In the genomic region with DNA sequence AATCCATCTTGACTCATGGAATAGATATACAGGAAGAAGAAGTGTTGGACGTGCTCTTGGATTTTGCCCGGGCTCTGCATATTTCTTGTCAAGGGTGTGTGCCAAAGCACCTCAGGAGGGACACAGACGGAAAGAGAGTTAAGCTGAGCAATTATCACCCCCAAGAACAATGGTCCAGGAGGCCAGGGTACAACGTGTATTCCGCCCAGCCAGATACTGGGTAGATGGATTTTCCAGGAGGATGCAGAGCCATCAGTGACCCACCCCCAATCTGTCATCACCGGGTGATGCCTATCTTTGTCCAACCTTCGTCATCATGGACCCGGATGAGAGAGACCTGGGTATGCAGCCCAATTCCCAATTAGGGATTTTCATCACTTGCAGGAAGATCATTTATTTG, we compare ENCODE assay signal across 26 mouse cellular contexts. TPM values are rescaled to one million over a fixed set of nuclear protein-coding genes. Genes with fewer than 3 reads are reported as not detected.
DNase-seq lines count a peak whose midpoint lies in the region; TF ChIP-seq lines count a peak whose summit lies in the region.
"Had no signal": no experiment of that assay in that cellular context is flagged by ENCODE, and none has a peak within 500 bp of the region (broad histone marks: within the 10 kb centered on the region; RNA-seq: fewer than 3 reads in every experiment).

No protein-coding gene starts in this region.

- H3K4me1 ChIP-seq in heart, adult 2 months (ENCODE audit: control insufficient read depth, insufficient read depth, low read length) = peaks cover 12% of the 10 kb centered on the region
- peaks cover 9% of the 10 kb centered on the region; the same call in 1 of the 2 replicates for H3K4me1 ChIP-seq in heart, embryonic 10.5 days
- H3K4me1 ChIP-seq: forebrain, embryonic 15.5 days; hindbrain, embryonic 12.5 days; intestine, embryonic 15.5 days; midbrain, embryonic 13.5 days; neural tube, embryonic 13.5 days had no signal

- peak; percentile 42 for DNase-seq in gastrocnemius, adult 18-20 months (ENCODE audit: low spot score)
- no peak for DNase-seq in gastrocnemius, postnatal 10 days
- peak; percentile 55 to 78 for DNase-seq in heart, adult 2 months
- DNase-seq in heart, embryonic 10.5 days (ENCODE audit: low spot score) = no peak
- peak; percentile 26 to 50 for DNase-seq in heart, postnatal 14 days
- no peak for DNase-seq in embryo, embryonic 10.5 days (ENCODE audit: low spot score)
- DNase-seq in adrenal gland, adult (ENCODE audit: inconsistent age in 2 of 2, low spot score in 1 of 2) = no peak
- DNase-seq: adrenal gland, postnatal 14 days; cerebellum, adult 11-12 months; gastrocnemius, postnatal 36 days; kidney, adult 2 months; kidney, postnatal 4 days; layer of hippocampus, postnatal 36 days; left cerebral cortex, postnatal 4 days; liver, postnatal 0 days; lung, postnatal 10 days; thymus, postnatal 4 days had no signal

- H3K79me2 ChIP-seq in heart, adult 2 months (replicated peaks; ENCODE audit: control insufficient read depth, insufficient read depth, low read length) = no peaks in the 10 kb centered on the region

- no peaks in the 10 kb centered on the region for H3K27me3 ChIP-seq in heart, adult 2 months (ENCODE audit: control insufficient read depth, insufficient read depth, low read length)
- H3K27me3 ChIP-seq in heart, embryonic 10.5 days (ENCODE audit: insufficient read depth, poor library complexity, severe bottlenecking) = no peaks in the 10 kb centered on the region
- H3K27me3 ChIP-seq: forebrain, embryonic 15.5 days; hindbrain, embryonic 12.5 days; intestine, embryonic 15.5 days; liver, embryonic 12.5 days; midbrain, embryonic 13.5 days; neural tube, embryonic 13.5 days had no signal

- 0 out of 2 replicates have a peak, but pooled peaks have one; percentile 8 for TF ChIP-seq POLR2A in heart, adult 2 months (IDR thresholded peaks at IDR 0.05; ENCODE audit: insufficient read depth, low read depth, low read length)

- no peaks in the 10 kb centered on the region; the same call in 1 of the 2 replicates for H3K36me3 ChIP-seq in heart, adult 2 months (ENCODE audit: control insufficient read depth, insufficient read depth, low read length)
- no peaks in the 10 kb centered on the region for H3K36me3 ChIP-seq in heart, embryonic 10.5 days
- H3K36me3 ChIP-seq: forebrain, embryonic 15.5 days; G1E; hindbrain, embryonic 12.5 days; intestine, embryonic 15.5 days; liver, embryonic 12.5 days; neural tube, embryonic 13.5 days had no signal

- no peak overlapping the region for H3K4me3 ChIP-seq in heart, adult 2 months
- H3K4me3 ChIP-seq in heart, embryonic 10.5 days = no peak overlapping the region
- H3K4me3 ChIP-seq: forebrain, embryonic 15.5 days; hindbrain, embryonic 12.5 days; intestine, embryonic 15.5 days; liver, embryonic 12.5 days; midbrain, embryonic 13.5 days; neural tube, embryonic 13.5 days had no signal

- H3K9me3 ChIP-seq in heart, embryonic 10.5 days = no peaks in the 10 kb centered on the region
- H3K9me3 ChIP-seq: forebrain, embryonic 15.5 days; G1E; hindbrain, embryonic 12.5 days; intestine, embryonic 15.5 days; midbrain, embryonic 13.5 days; neural tube, embryonic 13.5 days had no signal

- H3K27ac ChIP-seq in heart, adult 2 months = peak overlapping the region; percentile 66
- H3K27ac ChIP-seq in heart, embryonic 10.5 days = no peak overlapping the region
- H3K27ac ChIP-seq: forebrain, embryonic 15.5 days; hindbrain, embryonic 12.5 days; hindbrain, postnatal 0 days; intestine, embryonic 15.5 days; liver, embryonic 12.5 days; macrophage; midbrain, embryonic 13.5 days; neural tube, embryonic 13.5 days had no signal

- TF ChIP-seq CTCF in heart, adult 2 months (IDR thresholded peaks at IDR 0.05) = no peak

- no peak overlapping the region for H3K9ac ChIP-seq in heart, adult 2 months (ENCODE audit: low read depth, low read length)
- H3K9ac ChIP-seq: forebrain, embryonic 15.5 days; hindbrain, embryonic 12.5 days; intestine, embryonic 15.5 days; liver, embryonic 12.5 days; liver, postnatal 0 days; midbrain, embryonic 13.5 days; neural tube, embryonic 13.5 days had no signal

- intact Hi-C loops in heart, adult 2 months (cut with DNase I) = loop anchor here (1.0 kb wide), 2 partner anchors 49 to 80 kb away; no protein-coding TSS in a partner anchor
- intact Hi-C loops in heart, postnatal 14 days (cut with DNase I) = loop anchor here (5.0 kb wide), 1 partner anchor 92 kb away; a partner anchor contains a TSS

- 41% methylated on average over 8 of the region's 8 CpGs for WGBS in heart, adult 2 months
- 67% methylated on average over 8 of the region's 8 CpGs for WGBS in heart, embryonic 10.5 days

- peak; percentile 98 for TF ChIP-seq EP300 in heart, adult 2 months (IDR thresholded peaks at IDR 0.05; ENCODE audit: insufficient read depth, low read depth, low read length)

RNA-seq across cellular contexts. Expression of a gene that starts 42.5 kb away (rescaled TPM):
- 1 to 10 TPM; 1.7 to 2.5 TPM for total RNA-seq in gastrocnemius, adult 18-20 months (2021)
- total RNA-seq in gastrocnemius, postnatal 10 days (2021) = 1 to 10 TPM; 3.3 to 4.1 TPM
- 1 to 10 TPM; 5.0 to 5.2 TPM for total RNA-seq in heart, adult 2 months (2021)
- polyA plus RNA-seq in heart, adult 2 months (2012; rRNA removed) = 4.3 and 7.4 TPM in 2 replicates
- polyA plus RNA-seq in heart, embryonic 10.5 days (2016; fragmentation: Nextera tagmentation; extraction: Ambion mirVana) = 7.7 and 9.7 TPM in 2 replicates
- 1 to 10 TPM; 3.7 to 4.9 TPM for total RNA-seq in heart, postnatal 14 days (2021)
- polyA plus RNA-seq: G1E had no signal

Comparison
In these comparisons a context has a peak if more than half of its experiments do, and no peak if none do; other contexts are left out.
1. DNase-seq: peak in gastrocnemius, adult 18-20 months (single experiment), heart, adult 2 months (2 of 2) and heart, postnatal 14 days (2 of 2); none in gastrocnemius, postnatal 10 days (single experiment), heart, embryonic 10.5 days (single experiment), embryo, embryonic 10.5 days (single experiment) and adrenal gland, adult (0 of 2).